Mouse (Mus musculus): Measurements from ENCODE around the gene Gm266.

Gm266 gene

GRCm38 (mm10) chr12:111436170-111436569, 49.5 kb downstream of the Gm266 start:
- no peak for DNase-seq

DNA sequence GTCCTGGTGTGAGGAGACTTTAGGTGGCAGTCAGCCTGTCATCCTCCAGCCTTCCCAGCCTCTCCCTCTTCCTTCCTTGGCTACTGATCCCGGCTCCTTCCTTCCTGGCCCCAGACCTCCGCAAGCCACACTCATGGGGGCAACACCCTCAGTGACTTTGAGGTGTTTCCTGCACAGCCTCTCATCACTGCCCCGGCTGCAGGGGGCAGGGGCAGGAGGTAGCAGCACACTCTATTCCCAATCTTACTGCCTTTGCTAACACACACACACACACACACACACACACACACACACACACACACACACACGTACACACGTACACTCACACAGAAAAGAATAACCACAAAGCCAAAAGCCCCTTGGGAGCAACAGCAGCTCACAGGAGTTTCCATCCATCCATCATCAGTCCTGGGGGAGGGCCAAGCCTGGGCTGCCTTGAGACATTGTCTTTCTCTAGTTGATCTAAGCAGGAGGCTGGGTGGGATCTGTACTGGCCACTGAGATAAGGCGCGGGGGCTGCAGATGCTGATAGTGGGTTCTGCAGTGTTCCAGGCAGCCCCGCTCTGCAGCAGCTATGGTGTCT, 50.8 kb downstream of the Gm266 start:
- peak; percentile 63 to 76 for DNase-seq

Data from kidney, postnatal 4 days (tissue).